In genomic region chr2:75400291-75400870, GRCm38 (mm10) we compare ENCODE assay signal across 15 mouse cellular contexts.
A peak's percentile ranks its signal among the peaks of the same experiment; 100 is the strongest.
DNase-seq lines count a peak whose midpoint lies in the region; ATAC-seq and TF ChIP-seq lines count a peak whose summit lies in the region.
"Had no signal": no experiment of that assay in that cellular context is flagged by ENCODE, and none has a peak within 500 bp of the region (broad histone marks: within the 10 kb centered on the region; RNA-seq: fewer than 3 reads in every experiment).

No protein-coding gene starts in this region.

- no peaks in the 10 kb centered on the region for H3K9me3 ChIP-seq in heart, embryonic 11.5 days (replicated peaks; ENCODE audit: control insufficient read depth, low read length)
- no peaks in the 10 kb centered on the region for H3K9me3 ChIP-seq in limb, embryonic 10.5 days (replicated peaks)
- H3K9me3 ChIP-seq in hindbrain, postnatal 0 days (ENCODE audit: low read length) = no peaks in the 10 kb centered on the region
- H3K9me3 ChIP-seq: embryonic facial prominence, embryonic 13.5 days; forebrain, embryonic 13.5 days; hindbrain, embryonic 15.5 days; limb, embryonic 12.5 days; midbrain, embryonic 15.5 days had no signal

- H3K4me1 ChIP-seq in heart, embryonic 11.5 days (ENCODE audit: control insufficient read depth, insufficient read depth, low read length) = peaks cover 3% of the 10 kb centered on the region; the same call in 1 of the 2 replicates
- 0 out of 2 replicates have a peak, but pooled peaks cover 3% of the 10 kb centered on the region for H3K4me1 ChIP-seq in embryonic fibroblast, embryonic 13.5 days (ENCODE audit: control insufficient read depth, insufficient read depth, low read length)
- H3K4me1 ChIP-seq in limb, embryonic 10.5 days = peaks cover 31% of the 10 kb centered on the region
- no peaks in the 10 kb centered on the region for H3K4me1 ChIP-seq in hindbrain, postnatal 0 days (ENCODE audit: insufficient read depth, low read length)
- H3K4me1 ChIP-seq: embryonic facial prominence, embryonic 13.5 days had no signal

- no peak overlapping the region for H3K4me2 ChIP-seq in heart, embryonic 11.5 days
- no peak overlapping the region for H3K4me2 ChIP-seq in hindbrain, postnatal 0 days (ENCODE audit: low read depth, low read length)
- H3K4me2 ChIP-seq: embryonic facial prominence, embryonic 13.5 days; forebrain, embryonic 13.5 days; hindbrain, embryonic 15.5 days; limb, embryonic 12.5 days; midbrain, embryonic 15.5 days had no signal

- no peak overlapping the region for H3K4me3 ChIP-seq in heart, embryonic 11.5 days (ENCODE audit: low read depth, low read length)
- no peak overlapping the region for H3K4me3 ChIP-seq in embryonic fibroblast, embryonic 13.5 days (ENCODE audit: insufficient read depth, low read length)
- no peak overlapping the region for H3K4me3 ChIP-seq in limb, embryonic 10.5 days
- no peak overlapping the region for H3K4me3 ChIP-seq in hindbrain, postnatal 0 days (ENCODE audit: low read length)
- H3K4me3 ChIP-seq: embryonic facial prominence, embryonic 13.5 days; forebrain, embryonic 13.5 days; hindbrain, embryonic 15.5 days; left cerebral cortex, adult 2 months; limb, embryonic 12.5 days; midbrain, embryonic 15.5 days had no signal

- no peak for ATAC-seq in heart, embryonic 11.5 days (replicated peaks; ENCODE audit: insufficient number of reproducible peaks, low FRiP score, low TSS enrichment)
- ATAC-seq in hindbrain, postnatal 0 days = no peak
- ATAC-seq: forebrain, embryonic 13.5 days; midbrain, embryonic 15.5 days had no signal

- H3K27me3 ChIP-seq in heart, embryonic 11.5 days (ENCODE audit: control insufficient read depth, insufficient read depth, low read length) = no peaks in the 10 kb centered on the region
- no peaks in the 10 kb centered on the region for H3K27me3 ChIP-seq in limb, embryonic 10.5 days (ENCODE audit: low read depth, poor library complexity, severe bottlenecking)
- no peaks in the 10 kb centered on the region for H3K27me3 ChIP-seq in hindbrain, postnatal 0 days (ENCODE audit: insufficient read depth, low read length)
- H3K27me3 ChIP-seq: embryonic facial prominence, embryonic 13.5 days; forebrain, embryonic 13.5 days; hindbrain, embryonic 15.5 days; midbrain, embryonic 15.5 days had no signal

- no peaks in the 10 kb centered on the region for H3K36me3 ChIP-seq in heart, embryonic 11.5 days (ENCODE audit: control insufficient read depth, insufficient read depth, low read length)
- H3K36me3 ChIP-seq in limb, embryonic 10.5 days = no peaks in the 10 kb centered on the region
- H3K36me3 ChIP-seq in hindbrain, postnatal 0 days (ENCODE audit: insufficient read depth, low read length) = no peaks in the 10 kb centered on the region
- H3K36me3 ChIP-seq: embryonic facial prominence, embryonic 13.5 days; hindbrain, embryonic 15.5 days; limb, embryonic 12.5 days; midbrain, embryonic 15.5 days had no signal

- WGBS in heart, embryonic 11.5 days (ENCODE audit: insufficient replicate concordance) = 59% methylated on average over 7 of the region's 7 CpGs
- 78% methylated on average over 7 of the region's 7 CpGs for WGBS in limb, embryonic 10.5 days
- 79% methylated on average over 7 of the region's 7 CpGs for WGBS in hindbrain, postnatal 0 days

- no peak overlapping the region for H3K9ac ChIP-seq in heart, embryonic 11.5 days (ENCODE audit: low read depth, low read length)
- H3K9ac ChIP-seq in hindbrain, postnatal 0 days (replicated peaks; ENCODE audit: low read length) = no peak overlapping the region
- H3K9ac ChIP-seq: embryonic facial prominence, embryonic 13.5 days; forebrain, embryonic 13.5 days; hindbrain, embryonic 15.5 days; limb, embryonic 12.5 days; midbrain, embryonic 15.5 days had no signal

- no peak for TF ChIP-seq POLR2A in embryonic fibroblast, embryonic 13.5 days (IDR thresholded peaks at IDR 0.05; ENCODE audit: low read depth, low read length)

- no peak overlapping the region for H3K27ac ChIP-seq in heart, embryonic 11.5 days (ENCODE audit: low read depth, low read length)
- H3K27ac ChIP-seq in embryonic fibroblast, embryonic 13.5 days (ENCODE audit: insufficient read depth, low read length) = peak overlapping the region; percentile 81
- H3K27ac ChIP-seq in limb, embryonic 10.5 days = peak overlapping the region; percentile 56
- no peak overlapping the region for H3K27ac ChIP-seq in hindbrain, postnatal 0 days
- H3K27ac ChIP-seq: embryonic facial prominence, embryonic 13.5 days; forebrain, embryonic 13.5 days; hindbrain, embryonic 15.5 days; left cerebral cortex, adult 2 months; limb, embryonic 12.5 days; midbrain, embryonic 15.5 days had no signal

- peak; percentile 48 to 53 for DNase-seq in heart, adult 18-20 months
- DNase-seq in lung, postnatal 36 days = peak; percentile 4
- DNase-seq in lung, postnatal 14 days = no peak
- no peak for DNase-seq in limb, embryonic 10.5 days (ENCODE audit: low spot score)
- no peak for DNase-seq in hindbrain, postnatal 0 days (ENCODE audit: low spot score)
- DNase-seq: cerebellum, adult 11-12 months; kidney, adult 2 months had no signal

- TF ChIP-seq CTCF in embryonic fibroblast, embryonic 13.5 days (IDR thresholded peaks at IDR 0.05; ENCODE audit: borderline replicate concordance, insufficient read depth, low read length) = no peak
- no peak for TF ChIP-seq CTCF in hindbrain, postnatal 0 days (IDR thresholded peaks at IDR 0.05; ENCODE audit: low read depth)

Comparison
In these comparisons a context has a peak if more than half of its experiments do, and no peak if none do; other contexts are left out.
1. DNase-seq: peak in heart, adult 18-20 months (2 of 2) and lung, postnatal 36 days (single experiment); none in lung, postnatal 14 days (single experiment), limb, embryonic 10.5 days (single experiment) and hindbrain, postnatal 0 days (single experiment).
2. H3K27ac ChIP-seq: peak in embryonic fibroblast, embryonic 13.5 days (single experiment) and limb, embryonic 10.5 days (single experiment); none in heart, embryonic 11.5 days (single experiment) and hindbrain, postnatal 0 days (single experiment).